Mouse (Mus musculus): ENCODE measurements around the gene Epha8.

Gene Epha8

GRCm38 (mm10) chr4:136904767-136905539 is 51.7 kb downstream of the Epha8 start:
- no peak for DNase-seq (ENCODE audit: inconsistent ontology term)

GRCm38 (mm10) chr4:136899154-136899553 is 57.5 kb downstream of the Epha8 start:
- DNase-seq (ENCODE audit: inconsistent ontology term): no peak

GRCm38 (mm10) chr4:136898637-136899036 is 58.0 kb downstream of the Epha8 start, which contains the start of gene C1qa:
Gene C1qa, minus strand, starts transcription at chr4:136898803.
- DNase-seq (ENCODE audit: inconsistent ontology term): no peak

GRCm38 (mm10) chr4:136898084-136898598 is 58.5 kb downstream of the Epha8 start:
- DNase-seq (ENCODE audit: inconsistent ontology term): no peak

GRCm38 (mm10) chr4:136896461-136896860 is 60.2 kb downstream of the Epha8 start:
- DNase-seq (ENCODE audit: inconsistent ontology term): no peak

GRCm38 (mm10) chr4:136895861-136896260 is 60.8 kb downstream of the Epha8 start:
- no peak for DNase-seq (ENCODE audit: inconsistent ontology term)

GRCm38 (mm10) chr4:136894821-136895220 is 61.8 kb downstream of the Epha8 start:
- no peak for DNase-seq (ENCODE audit: inconsistent ontology term)

GRCm38 (mm10) chr4:136893691-136894543 is 62.7 kb downstream of the Epha8 start:
- DNase-seq (ENCODE audit: inconsistent ontology term): peak; percentile 46

- no peak for DNase-seq (ENCODE audit: inconsistent ontology term)
Observed at GRCm38 (mm10) chr4:136892811-136893210, 63.8 kb downstream of the Epha8 start, which contains the start of gene C1qc. Gene C1qc, minus strand, starts transcription at chr4:136893065.

- no peak for DNase-seq (ENCODE audit: inconsistent ontology term)
Observed at GRCm38 (mm10) chr4:136892371-136892770, 64.2 kb downstream of the Epha8 start.

GRCm38 (mm10) chr4:136891115-136891514 is 65.5 kb downstream of the Epha8 start:
- DNase-seq (ENCODE audit: inconsistent ontology term): no peak

GRCm38 (mm10) chr4:136889981-136890380 is 66.6 kb downstream of the Epha8 start:
- no peak for DNase-seq (ENCODE audit: inconsistent ontology term)

- no peak for DNase-seq (ENCODE audit: inconsistent ontology term)
Observed at GRCm38 (mm10) chr4:136887714-136888113, 68.9 kb downstream of the Epha8 start.

GRCm38 (mm10) chr4:136886101-136886500 is 70.5 kb downstream of the Epha8 start, which contains the start of gene C1qb:
Gene C1qb, minus strand, starts transcription at chr4:136886187.
- DNase-seq (ENCODE audit: inconsistent ontology term): no peak

Data from Muller cell, postnatal 12 days (primary cell).